Mouse (Mus musculus): ENCODE measurements at regions not wholly inside any gene's neighbourhood (a gene's known extent, or its start where the extent isn't known, plus 50 kb on each side); places are given as distances from the start of the nearest gene placed in this dataset.

GRCm38 (mm10) chr13:63749997-63750396, 65.0 kb upstream of the Ercc6l2 start:
- TF ChIP-seq E2F4 (IDR thresholded peaks at IDR 0.05; ENCODE audit: insufficient read depth) (no peak), POLR2A (IDR thresholded peaks at IDR 0.05; ENCODE audit: insufficient read length, low read depth) (no peak), USF1 (IDR thresholded peaks at IDR 0.05; ENCODE audit: low read depth) (no peak), SRF (IDR thresholded peaks at IDR 0.05; ENCODE audit: control insufficient read depth, insufficient read length, low read depth) (no peak), POLR2AphosphoS2 (IDR thresholded peaks at IDR 0.05; ENCODE audit: insufficient read length, low read depth) (no peak)
